ENCODE assay signal across 14 mouse cellular contexts in the genomic region with DNA sequence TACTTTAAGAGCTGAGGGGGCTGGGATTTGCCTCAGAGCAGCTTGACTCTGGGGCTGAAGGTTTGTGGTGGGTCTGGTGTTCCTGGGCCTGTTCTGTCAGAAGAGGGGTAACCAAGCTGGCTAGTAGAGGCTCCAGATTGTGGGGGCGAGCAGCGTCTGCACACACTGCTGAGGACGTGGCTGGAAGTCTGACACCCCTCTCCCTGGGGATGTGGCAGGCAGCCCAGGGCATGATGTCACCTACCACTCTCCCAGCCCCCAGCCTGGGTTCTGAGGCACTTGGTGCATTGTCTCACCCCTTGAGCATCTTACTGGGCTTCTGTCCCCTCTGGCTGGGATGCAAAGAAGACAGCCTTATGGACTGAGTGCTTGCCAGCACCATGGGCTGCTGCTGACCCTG. TPM values are rescaled to one million over a fixed set of nuclear protein-coding genes. Genes with fewer than 3 reads are reported as not detected.
DNase-seq lines count a peak whose midpoint lies in the region; ATAC-seq and TF ChIP-seq lines count a peak whose summit lies in the region.
"Had no signal": no experiment of that assay in that cellular context is flagged by ENCODE, and none has a peak within 500 bp of the region (broad histone marks: within the 10 kb centered on the region; RNA-seq: fewer than 3 reads in every experiment).

No protein-coding gene starts in this region.

- 65% methylated on average over 3 of the region's 3 CpGs for WGBS in stomach, postnatal 0 days

- no peak overlapping the region for H3K27ac ChIP-seq in stomach, postnatal 0 days (replicated peaks)
- H3K27ac ChIP-seq: heart, embryonic 13.5 days; kidney, postnatal 0 days; lung, embryonic 15.5 days; midbrain, embryonic 12.5 days had no signal

- no peak overlapping the region for H3K4me2 ChIP-seq in stomach, postnatal 0 days (replicated peaks; ENCODE audit: low read depth)
- H3K4me2 ChIP-seq: heart, embryonic 13.5 days; lung, embryonic 15.5 days; midbrain, embryonic 12.5 days had no signal

- DNase-seq in cerebellum, postnatal 14 days, result peak; percentile 58 to 70
- DNase-seq in cerebellum, adult 9-10 months, result no peak
- peak; percentile 76 for DNase-seq in left cerebral cortex, postnatal 4 days
- no peak for DNase-seq in left cerebral cortex, adult 8-10 months (ENCODE audit: low spot score in 2 of 2)
- DNase-seq in heart, adult 8-10 months (ENCODE audit: low spot score), result peak; percentile 35
- DNase-seq in stomach, postnatal 0 days (ENCODE audit: low spot score), result no peak
- no peak for DNase-seq in adrenal gland, adult 2 months
- DNase-seq in adipocyte (ENCODE audit: low spot score), result no peak
- DNase-seq: cerebellum, adult 11-12 months; liver had no signal

- H3K9me3 ChIP-seq in stomach, postnatal 0 days (ENCODE audit: control insufficient read depth, low read length), result no peaks in the 10 kb centered on the region
- H3K9me3 ChIP-seq: lung, embryonic 15.5 days; midbrain, embryonic 12.5 days had no signal

- intact Hi-C loops in left cerebral cortex, postnatal 4 days (cut with DNase I), result no loop called here

- H3K27me3 ChIP-seq in stomach, postnatal 0 days (ENCODE audit: control insufficient read depth, insufficient read depth, low read length), result no peaks in the 10 kb centered on the region

- H3K4me1 ChIP-seq in stomach, postnatal 0 days (replicated peaks; ENCODE audit: control insufficient read depth, insufficient read depth), result no peaks in the 10 kb centered on the region
- H3K4me1 ChIP-seq: lung, embryonic 15.5 days; midbrain, embryonic 12.5 days had no signal

- H3K36me3 ChIP-seq in stomach, postnatal 0 days (ENCODE audit: control insufficient read depth, insufficient read depth, low read length), result no peaks in the 10 kb centered on the region; the same call in 1 of the 2 replicates
- H3K36me3 ChIP-seq: heart, embryonic 13.5 days; lung, embryonic 15.5 days; midbrain, embryonic 12.5 days had no signal

- no peak overlapping the region for H3K4me3 ChIP-seq in stomach, postnatal 0 days (ENCODE audit: low read depth, low read length)
- H3K4me3 ChIP-seq: heart, embryonic 13.5 days; lung, embryonic 15.5 days; midbrain, embryonic 12.5 days had no signal

- ATAC-seq in stomach, postnatal 0 days (ENCODE audit: low FRiP score, low TSS enrichment), result peak; percentile 13; the same call in 1 of the 2 replicates

- no peak for TF ChIP-seq CTCF in stomach, postnatal 0 days (IDR thresholded peaks at IDR 0.05; ENCODE audit: low read depth)

- no peak overlapping the region for H3K9ac ChIP-seq in stomach, postnatal 0 days (ENCODE audit: low read length)
- H3K9ac ChIP-seq: heart, embryonic 13.5 days; lung, embryonic 15.5 days; midbrain, embryonic 12.5 days had no signal

- TF ChIP-seq EP300 in stomach, postnatal 0 days (optimal IDR thresholded peaks at IDR 0.05), result no peak

RNA-seq across cellular contexts. Expression of a gene that starts 34.2 kb away (rescaled TPM):
- under 1 TPM; 0.42 to 0.72 TPM for total RNA-seq in left cerebral cortex, postnatal 4 days (2021)
- total RNA-seq in left cerebral cortex, adult 8-10 months (2022), result 1 to 10 TPM in 1 of 4 experiments, under 1 TPM in 3; 0.28 to 1.1 (median 0.42) TPM
- 1 to 10 TPM; 4.4 to 9.4 (median 7.9) TPM for total RNA-seq in heart, adult 8-10 months (2022)
- polyA plus RNA-seq in stomach, postnatal 0 days (2015; fragmentation: Nextera tagmentation; extraction: Ambion mirVana), result 2.6 and 3.4 TPM in 2 replicates
- under 1 TPM; 0.93 to 0.95 TPM for total RNA-seq in adrenal gland, adult 2 months (2021)
- polyA plus RNA-seq in adrenal gland, adult 2 months (2012; rRNA removed), result 8.3 and 9.4 TPM in 2 replicates

Comparison
In these comparisons a context has a peak if more than half of its experiments do, and no peak if none do; other contexts are left out.
1. DNase-seq: peak in cerebellum, postnatal 14 days (2 of 2), left cerebral cortex, postnatal 4 days (single experiment) and heart, adult 8-10 months (single experiment); none in cerebellum, adult 9-10 months (single experiment), left cerebral cortex, adult 8-10 months (0 of 2), stomach, postnatal 0 days (single experiment), adrenal gland, adult 2 months (single experiment) and adipocyte (single experiment).